Mouse (Mus musculus) heart, adult 11 months (tissue): ENCODE data around the gene Polr2f.
A peak's percentile ranks its signal among the peaks of the same experiment; 100 is the strongest.

Experiments
- DNase-seq: peaks from one replicate; pipeline ENCODE4 v3.0.0; 2022

The Polr2f gene

GRCm38 (mm10) chr15:79162822-79163221 is 22.0 kb downstream of the Polr2f start:
- no peak for DNase-seq

GRCm38 (mm10) chr15:79164251-79164650 is 23.4 kb downstream of the Polr2f start:
- no peak for DNase-seq

GRCm38 (mm10) chr15:79165140-79165539 is 24.3 kb downstream of the Polr2f start, which contains the start of gene Sox10:
Gene Sox10 (minus strand): TSS chr15:79165240.
- DNase-seq: no peak

GRCm38 (mm10) chr15:79166712-79167111 is 25.9 kb downstream of the Polr2f start:
- DNase-seq: no peak

- no peak for DNase-seq
These were observed 36.1 kb downstream of the Polr2f start for GRCm38 (mm10) chr15:79176905-79177304.

- no peak for DNase-seq
These were observed 44.4 kb downstream of the Polr2f start for GRCm38 (mm10) chr15:79185213-79185612.

- no peak for DNase-seq
These were observed 47.0 kb downstream of the Polr2f start for GRCm38 (mm10) chr15:79187819-79188218.

GRCm38 (mm10) chr15:79191426-79191825 is 50.6 kb downstream of the Polr2f start:
- no peak for DNase-seq

GRCm38 (mm10) chr15:79192450-79192849 is 51.6 kb downstream of the Polr2f start:
- DNase-seq: no peak

GRCm38 (mm10) chr15:79192885-79193845 is 52.4 kb downstream of the Polr2f start:
- peak; percentile 94 for DNase-seq

GRCm38 (mm10) chr15:79194048-79194447 is 53.2 kb downstream of the Polr2f start:
- no peak for DNase-seq

GRCm38 (mm10) chr15:79194946-79195345 is 54.1 kb downstream of the Polr2f start:
- DNase-seq: no peak

GRCm38 (mm10) chr15:79195492-79195891 is 54.7 kb downstream of the Polr2f start:
- DNase-seq: peak; percentile 97

GRCm38 (mm10) chr15:79199390-79199976 is 58.7 kb downstream of the Polr2f start:
- DNase-seq: no peak
